In the genomic region with DNA sequence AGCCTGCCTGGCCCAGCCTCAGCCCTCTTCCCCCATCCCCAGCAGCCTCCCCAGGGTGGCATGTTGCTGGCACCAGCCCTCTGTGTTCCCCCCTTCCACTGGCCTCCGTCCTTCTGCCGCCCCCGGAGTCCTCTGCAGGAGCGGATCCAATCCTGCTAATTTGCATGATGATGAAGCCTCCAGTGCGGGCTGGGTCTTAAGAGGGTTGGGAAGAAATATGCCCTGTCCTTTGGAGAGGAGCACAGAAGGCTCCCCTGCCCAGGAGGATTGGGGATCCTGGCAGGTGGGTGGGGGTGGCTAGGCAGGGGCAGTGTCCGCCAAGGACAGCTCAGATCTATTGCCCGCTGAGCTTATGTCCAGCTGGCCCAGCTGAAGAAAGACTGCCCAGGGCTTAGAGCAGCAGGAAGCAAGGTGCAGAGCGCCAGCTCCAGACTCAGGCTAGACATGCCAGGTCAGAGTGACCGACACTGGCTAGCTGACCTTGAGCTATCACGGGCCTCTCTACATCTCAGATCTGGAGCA, we compare ENCODE assay signal across 7 mouse cellular contexts.
DNase-seq lines count a peak whose midpoint lies in the region; ATAC-seq lines count a peak whose summit lies in the region.

No protein-coding gene starts in this region.

- H3K27ac ChIP-seq in hindbrain, embryonic 13.5 days: peak overlapping the region; percentile 88

- ATAC-seq in hindbrain, embryonic 13.5 days (ENCODE audit: low FRiP score): peak; percentile 71

- no peaks in the 10 kb centered on the region for H3K27me3 ChIP-seq in hindbrain, embryonic 13.5 days

- DNase-seq in right cerebral cortex, adult 18-20 months: peak; percentile 48
- DNase-seq in right cerebral cortex, postnatal 36 days (ENCODE audit: low spot score in 2 of 2): no peak
- DNase-seq in cerebellum, postnatal 25 days: peak; percentile 64 to 67
- peak; percentile 77 for DNase-seq in retina, postnatal 1 day
- DNase-seq in kidney, postnatal 10 days: no peak
- no peak for DNase-seq in embryo, embryonic 11 days

- 14% methylated on average over 10 of the region's 10 CpGs for WGBS in hindbrain, embryonic 13.5 days

- H3K4me2 ChIP-seq in hindbrain, embryonic 13.5 days: peak overlapping the region; percentile 3; the same call in 1 of the 2 replicates

- H3K9me3 ChIP-seq in hindbrain, embryonic 13.5 days: no peaks in the 10 kb centered on the region

- no peaks in the 10 kb centered on the region for H3K36me3 ChIP-seq in hindbrain, embryonic 13.5 days

- peaks cover 73% of the 10 kb centered on the region for H3K4me1 ChIP-seq in hindbrain, embryonic 13.5 days (replicated peaks)

- H3K9ac ChIP-seq in hindbrain, embryonic 13.5 days: peak overlapping the region; percentile 47

- H3K4me3 ChIP-seq in hindbrain, embryonic 13.5 days: no peak overlapping the region

Comparison
In these comparisons a context has a peak if more than half of its experiments do, and no peak if none do; other contexts are left out.
1. DNase-seq: peak in right cerebral cortex, adult 18-20 months (single experiment), cerebellum, postnatal 25 days (2 of 2) and retina, postnatal 1 day (single experiment); none in right cerebral cortex, postnatal 36 days (0 of 2), kidney, postnatal 10 days (single experiment) and embryo, embryonic 11 days (single experiment).